Mouse (Mus musculus): ENCODE data around the gene Rasa4.

- TF ChIP-seq CTCF (IDR thresholded peaks at IDR 0.05) (no peak), EP300 (IDR thresholded peaks at IDR 0.05) (no peak)
Observed at GRCm38 (mm10) chr5:136108486-136108885, 24.8 kb downstream of the Rasa4 start.

Measured in lung, postnatal 0 days (tissue).